Mouse (Mus musculus) A20 (cell line): Measurements from ENCODE around the gene Vmn2r72.

Experiments used
- DNase-seq: peaks from one replicate; pipeline ENCODE4 v3.0.0-alpha.2; 2011; ENCODE audit warnings: low read depth, low spot score

Gene Vmn2r72

GRCm38 (mm10) chr7:85754997-85755396 lies at the start of gene Vmn2r72:
Vmn2r72 (minus strand) TSS chr7:85755097.
- DNase-seq, result no peak
